Mouse (Mus musculus) gastrocnemius, postnatal 25 days (tissue): ENCODE data around the gene Gm49661. TPM values are rescaled to one million over a fixed set of nuclear protein-coding genes. Genes with fewer than 3 reads are reported as not detected.

ENCODE experiments used
- DNase-seq: peaks from one replicate; pipeline ENCODE4 v3.0.0; 2022
- total RNA-seq, 2 experiments: library from RNA; stranded (reverse); gene quantifications; 1 replicate in 1 of 2; 2 replicates in 1 of 2; pipeline ENCODE4 v1.2.3; 2021

The Gm49661 gene
- total RNA-seq, 2 experiments from 2014 or later, result not detected

- DNase-seq, result peak; percentile 26
Observed at GRCm38 (mm10) chr8:84984294-84985048, 15.2 kb upstream of the Gm49661 start.

GRCm38 (mm10) chr8:84982499-84983011, 13.3 kb upstream of the Gm49661 start:
- no peak for DNase-seq

- DNase-seq, result no peak
Observed at GRCm38 (mm10) chr8:84981644-84982498, 12.6 kb upstream of the Gm49661 start.

GRCm38 (mm10) chr8:84980622-84981358, 11.6 kb upstream of the Gm49661 start:
- peak; percentile 57 for DNase-seq

- peak; percentile 93 for DNase-seq
Observed at GRCm38 (mm10) chr8:84979599-84980421, 10.6 kb upstream of the Gm49661 start.

GRCm38 (mm10) chr8:84978248-84978940, 9.2 kb upstream of the Gm49661 start, which contains the start of gene Junb:
Gene Junb, minus strand, starts transcription at chr8:84978718.
- peak; percentile 98 for DNase-seq

GRCm38 (mm10) chr8:84977435-84978247, 8.4 kb upstream of the Gm49661 start:
- DNase-seq, result peak; percentile 63

- no peak for DNase-seq
Observed at GRCm38 (mm10) chr8:84976763-84977434, 7.7 kb upstream of the Gm49661 start.

- peak; percentile 94 for DNase-seq
Observed at GRCm38 (mm10) chr8:84976031-84976762, 7.0 kb upstream of the Gm49661 start.

GRCm38 (mm10) chr8:84975434-84975833, 6.2 kb upstream of the Gm49661 start:
- peak; percentile 48 for DNase-seq

GRCm38 (mm10) chr8:84974543-84975142, 5.4 kb upstream of the Gm49661 start:
- no peak for DNase-seq

GRCm38 (mm10) chr8:84973803-84974542, 4.7 kb upstream of the Gm49661 start:
- DNase-seq, result peak; percentile 48

GRCm38 (mm10) chr8:84973079-84973478, 3.8 kb upstream of the Gm49661 start:
- no peak for DNase-seq

GRCm38 (mm10) chr8:84970913-84971312, 1.7 kb upstream of the Gm49661 start:
- DNase-seq, result no peak

- DNase-seq, result no peak
Observed at GRCm38 (mm10) chr8:84970135-84970790, 1.0 kb upstream of the Gm49661 start.

- DNase-seq, result no peak
Observed at GRCm38 (mm10) chr8:84968650-84969049, 583 bp downstream of the Gm49661 start.
